Mouse (Mus musculus) lung, postnatal 0 days (tissue): ENCODE measurements around the gene Nthl1.

Source experiments
- CTCF ChIP-seq: IDR thresholded peaks from 2 replicates; pipeline ENCODE4 v1.5.1; 2016; ENCODE audit warnings: antibody characterized with exemption, mild to moderate bottlenecking
- EP300 ChIP-seq: IDR thresholded peaks from 2 replicates; pipeline ENCODE4 v1.6.1; 2016; ENCODE audit warnings: antibody characterized with exemption, mild to moderate bottlenecking, control low read depth

GRCm38 (mm10) chr17:24674277-24674676, 41.8 kb downstream of the Nthl1 start:
- no peak for TF ChIP-seq CTCF
- no peak for TF ChIP-seq EP300
